Mouse (Mus musculus) regulatory T cell (primary cell): ENCODE data around the gene Tmx2.

ENCODE experiments used
- in situ Hi-C: fragments of 300-600 bp; cut with MboI, MseI; formaldehyde crosslinking; loops from one replicate; pipeline ENCODE4 v1.15.1; 2025; ENCODE audit warnings: high pct_unique_total_duplicates

Tmx2 gene

GRCm38 (mm10) chr2:84688080-84688844, 9.3 kb upstream of the Tmx2 start:
- in situ Hi-C loops, result loop anchor here (25.0 kb wide), 1 partner anchor 901 kb away; no protein-coding TSS in a partner anchor

GRCm38 (mm10) chr2:84682605-84683183, 3.8 kb upstream of the Tmx2 start:
- in situ Hi-C loops, result loop anchor here (25.0 kb wide), 1 partner anchor 895 kb away; no protein-coding TSS in a partner anchor

DNA sequence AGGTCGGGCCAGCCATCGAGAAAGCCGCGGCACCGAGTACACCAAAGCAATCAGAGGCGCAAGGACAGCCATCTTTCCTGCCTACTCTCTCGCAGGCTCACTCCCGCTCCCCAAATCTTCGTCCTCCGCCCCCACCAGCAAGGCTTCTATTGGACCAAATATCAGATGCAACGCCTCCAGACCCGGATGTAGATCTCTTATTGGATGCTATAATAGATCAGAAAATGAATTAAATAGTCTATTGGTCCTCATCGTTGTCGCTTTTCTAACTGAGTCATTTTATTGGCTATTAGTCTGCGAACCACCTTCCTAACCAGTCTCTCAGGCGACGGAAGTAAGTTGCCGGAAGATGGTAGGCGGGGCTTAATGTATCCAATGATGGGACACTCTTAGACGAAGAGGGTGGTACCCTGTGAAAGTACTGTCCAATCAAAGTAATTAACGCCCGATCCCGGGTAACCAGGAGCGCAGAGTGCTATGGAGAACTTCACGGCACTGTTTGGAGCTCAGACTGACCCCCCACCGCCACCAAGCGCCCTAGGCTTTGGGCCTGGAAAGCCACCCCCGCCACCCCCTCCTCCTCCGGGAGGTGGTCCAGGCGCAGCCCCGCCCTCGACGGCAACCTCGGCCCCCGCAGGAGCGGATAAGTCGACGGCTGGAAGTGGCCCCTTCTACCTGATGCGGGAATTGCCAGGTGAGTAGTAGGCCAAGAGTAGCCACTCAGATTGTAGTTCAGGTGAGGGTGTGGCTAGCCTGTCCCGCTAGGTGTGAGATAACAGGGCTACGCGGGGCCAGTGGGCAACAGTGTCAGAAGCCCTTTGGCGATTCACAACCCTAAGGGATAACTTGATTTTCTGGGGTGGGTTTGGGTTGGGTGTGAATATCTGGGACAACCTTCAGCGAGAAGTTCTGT, 716 bp downstream of the Tmx2 start, which contains the start of the genes Gm28635 and Med19:
Gene Gm28635, minus strand, starts transcription at position 74 of the 913 bp plus-strand sequence.
Gene Med19, plus strand, starts transcription at position 435 of the 913 bp plus-strand sequence.
- in situ Hi-C loops, result loop anchor here (5.0 to 25.0 kb wide), 2 partner anchors 34 to 891 kb away; no protein-coding TSS in a partner anchor

GRCm38 (mm10) chr2:84677270-84677967, 1.5 kb downstream of the Tmx2 start:
- in situ Hi-C loops, result loop anchor here (5.0 to 25.0 kb wide), 2 partner anchors 35 to 890 kb away; no protein-coding TSS in a partner anchor

GRCm38 (mm10) chr2:84671535-84671934, 7.4 kb downstream of the Tmx2 start:
- in situ Hi-C loops, result loop anchor here (5.0 to 25.0 kb wide), 2 partner anchors 339 to 1034 kb away; partner anchors contain the start of gene Zc3h15

- in situ Hi-C loops, result loop anchor here (5.0 to 25.0 kb wide), 2 partner anchors 338 to 1033 kb away; partner anchors contain the start of gene Zc3h15
Measured at GRCm38 (mm10) chr2:84670569-84670933, 8.4 kb downstream of the Tmx2 start, which contains the start of gene Selenoh. TSS of gene Selenoh (minus strand) at chr2:84670770.

DNA sequence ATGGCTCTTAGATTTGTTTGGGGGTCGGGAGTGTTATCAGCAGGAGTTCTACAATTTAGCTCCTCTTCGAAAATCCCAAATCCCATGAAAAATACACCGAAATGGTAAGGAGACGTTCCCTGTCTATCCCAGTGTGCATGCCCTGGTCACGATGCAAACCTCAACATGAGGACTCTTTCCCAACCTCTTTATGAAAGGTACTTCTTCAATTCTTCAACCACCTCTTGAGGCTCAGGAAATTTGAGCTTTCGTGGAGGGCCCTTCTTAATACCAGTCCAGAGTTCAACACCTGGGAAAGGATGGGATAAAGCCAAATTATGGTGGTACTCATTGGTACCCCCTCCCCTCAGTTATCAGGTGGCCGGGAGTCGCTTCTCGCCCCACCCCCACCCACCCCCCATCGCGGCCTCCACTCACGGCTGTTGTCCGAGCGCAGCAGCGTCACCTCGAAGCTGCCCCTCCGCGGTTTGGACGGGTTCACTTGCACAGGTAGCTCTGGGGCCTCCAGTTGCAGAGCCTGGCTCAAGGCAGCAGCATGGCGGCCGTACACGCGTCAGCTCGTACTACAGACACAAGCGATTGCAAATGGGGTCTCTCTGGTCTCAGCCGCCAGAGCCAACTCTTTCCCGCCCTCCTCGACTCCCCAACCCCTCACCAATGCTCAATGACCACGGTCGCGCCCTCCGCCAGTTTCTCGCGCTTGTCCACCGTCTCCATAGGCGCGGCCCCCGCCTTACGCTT, 8.9 kb downstream of the Tmx2 start:
- in situ Hi-C loops, result loop anchor here (5.0 to 25.0 kb wide), 3 partner anchors 53 to 1033 kb away; partner anchors contain the start of gene Zc3h15

GRCm38 (mm10) chr2:84666081-84666480, 12.9 kb downstream of the Tmx2 start:
- in situ Hi-C loops, result loop anchor here (5.0 to 25.0 kb wide), 2 partner anchors 49 to 1029 kb away; partner anchors contain the start of gene Zc3h15

DNA sequence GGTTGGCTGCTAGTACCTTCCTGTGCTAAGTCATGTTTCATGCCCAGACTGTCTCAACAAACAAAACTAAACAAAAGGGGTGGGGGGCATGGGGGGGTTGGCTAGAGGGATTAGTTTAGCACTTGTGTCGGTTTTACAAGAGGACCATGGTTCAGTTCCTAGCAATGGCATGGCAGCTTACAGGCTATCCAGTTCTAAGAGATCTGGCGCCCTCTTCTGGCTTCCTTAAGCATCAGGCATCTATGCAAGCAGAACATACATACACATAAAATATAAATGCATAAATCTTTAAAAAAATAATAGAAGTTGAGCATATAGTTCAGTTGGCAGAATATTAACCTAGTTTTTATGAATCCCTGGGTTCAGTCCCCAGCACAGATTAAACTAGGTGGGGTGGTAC, 16.1 kb downstream of the Tmx2 start:
- in situ Hi-C loops, result loop anchor here (5.0 to 25.0 kb wide), 2 partner anchors 206 to 1026 kb away; partner anchors contain the start of gene Zc3h15

DNA sequence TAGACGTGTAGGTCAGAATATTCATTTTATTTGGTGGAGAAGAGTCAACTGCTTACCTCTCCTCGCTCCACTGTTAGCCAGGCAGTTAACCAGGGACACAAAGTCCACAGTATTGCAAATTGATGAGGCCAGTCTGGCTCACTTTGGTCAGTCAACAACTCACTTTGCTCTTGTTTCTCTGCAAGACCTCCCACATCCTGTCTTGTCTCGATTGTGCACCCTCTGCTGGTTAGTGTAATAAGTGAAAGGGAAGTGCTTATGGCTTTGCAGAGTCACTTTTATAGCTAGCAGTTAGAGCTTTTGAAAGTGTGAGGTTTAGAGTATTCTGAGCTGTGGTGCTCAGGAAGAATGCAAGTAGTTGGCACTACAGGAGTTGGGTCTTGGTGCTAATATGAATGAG, 18.7 kb downstream of the Tmx2 start:
- in situ Hi-C loops, result loop anchor here (5.0 to 25.0 kb wide), 2 partner anchors 203 to 1023 kb away; partner anchors contain the start of gene Zc3h15

- in situ Hi-C loops, result loop anchor here (25.0 kb wide), 1 partner anchor 1022 kb away; the partner anchor contains the start of gene Zc3h15
Measured at GRCm38 (mm10) chr2:84658806-84659205, 20.1 kb downstream of the Tmx2 start, which contains the start of gene Btbd18. TSS of gene Btbd18 (plus strand) at chr2:84659079.

GRCm38 (mm10) chr2:84655864-84656263, 23.1 kb downstream of the Tmx2 start:
- in situ Hi-C loops, result loop anchor here (25.0 kb wide), 1 partner anchor 1019 kb away; the partner anchor contains the start of gene Zc3h15

DNA sequence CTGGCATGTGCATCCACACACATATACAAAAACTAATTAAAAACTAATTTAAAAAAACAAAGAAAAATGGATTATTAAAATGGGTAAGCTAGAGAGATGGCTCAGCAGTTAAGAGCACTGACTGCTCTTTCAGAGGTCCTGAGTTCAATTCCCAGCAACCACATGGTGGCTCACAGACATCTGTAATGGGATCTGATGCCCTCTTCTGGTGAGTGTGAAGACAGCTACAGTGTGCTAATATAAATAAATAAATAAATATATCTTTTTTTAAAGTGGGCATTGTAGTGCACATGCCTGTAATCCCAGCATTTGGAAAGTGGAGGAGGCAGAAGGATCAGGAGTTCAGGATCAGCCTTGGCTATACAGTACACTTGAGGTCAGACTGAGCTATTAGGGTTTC, 25.6 kb downstream of the Tmx2 start:
- in situ Hi-C loops, result loop anchor here (25.0 kb wide), 1 partner anchor 1016 kb away; the partner anchor contains the start of gene Zc3h15

- in situ Hi-C loops, result loop anchor here (25.0 kb wide), 1 partner anchor 1013 kb away; the partner anchor contains the start of gene Zc3h15
Measured at GRCm38 (mm10) chr2:84650464-84651195, 28.3 kb downstream of the Tmx2 start, which contains the start of gene Ctnnd1. TSS of gene Ctnnd1 (minus strand) at chr2:84650765.

GRCm38 (mm10) chr2:84649674-84650073, 29.3 kb downstream of the Tmx2 start:
- in situ Hi-C loops, result loop anchor here (25.0 kb wide), 1 partner anchor 1012 kb away; the partner anchor contains the start of gene Zc3h15

- in situ Hi-C loops, result no loop called here
Measured at GRCm38 (mm10) chr2:84648369-84648768, 30.6 kb downstream of the Tmx2 start.

DNA sequence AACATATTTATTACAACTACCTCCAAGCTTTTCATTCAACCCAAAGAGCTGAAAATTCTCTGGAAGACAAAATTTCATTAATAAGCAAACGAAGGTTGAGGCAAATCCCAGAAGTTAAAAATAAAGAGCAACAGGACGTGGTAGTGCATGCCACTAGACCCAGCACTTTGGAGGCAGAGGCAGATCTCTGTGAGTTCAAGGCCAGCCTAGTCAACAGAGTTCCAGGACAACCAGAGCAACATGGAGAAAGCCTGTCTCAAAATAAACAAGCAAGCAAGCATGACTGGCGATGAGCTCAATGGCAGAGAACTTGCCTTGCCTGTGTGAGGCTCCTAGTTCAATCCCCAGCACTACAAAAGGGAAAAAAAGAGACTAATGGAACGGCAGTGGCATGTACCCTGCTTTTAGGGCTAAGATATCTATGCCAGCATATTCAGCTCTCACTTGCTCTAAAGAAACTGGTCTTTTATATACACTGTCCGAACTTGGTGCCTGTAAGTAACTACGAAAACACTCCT, 31.8 kb downstream of the Tmx2 start:
- in situ Hi-C loops, result no loop called here

DNA sequence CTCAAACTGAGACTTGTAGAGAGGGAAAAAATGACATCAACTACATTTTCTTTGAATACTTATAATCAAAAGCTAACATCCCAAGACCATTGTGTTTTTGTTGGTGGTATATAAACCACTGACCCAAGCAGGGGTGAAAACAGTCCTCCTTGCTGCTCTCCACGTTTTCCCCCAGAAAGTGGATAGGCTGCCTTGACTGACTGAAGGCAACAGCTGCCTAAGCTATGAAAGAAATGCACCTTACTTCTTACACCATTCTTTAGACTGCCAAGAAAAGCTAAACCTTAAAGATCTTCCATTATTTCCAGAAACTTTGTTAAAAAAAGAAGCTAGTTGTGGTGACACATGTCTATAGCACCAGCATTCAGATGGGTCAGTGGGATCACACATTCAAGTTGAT, 32.8 kb downstream of the Tmx2 start:
- in situ Hi-C loops, result no loop called here
